Mouse (Mus musculus) small intestine, adult 2 months (tissue): Measurements from ENCODE around the gene Cfap45. TPM values are rescaled to one million over a fixed set of nuclear protein-coding genes. Genes with fewer than 3 reads are reported as not detected.

ENCODE experiments used
- H3K27ac ChIP-seq: fragments of 200-500 bp; 2 replicates; pipeline ENCODE4 v1.5.1; 2012; ENCODE audit warnings: low read depth, low read length, control low read depth, inconsistent platforms; ENCODE audit not compliant: insufficient read depth
- H3K27me3 ChIP-seq: fragments of 200-500 bp; 2 replicates; pipeline ENCODE4 v1.6.1; 2012; ENCODE audit warnings: mild to moderate bottlenecking, moderate library complexity, low read length, inconsistent platforms; ENCODE audit not compliant: control insufficient read depth, insufficient read depth
- H3K36me3 ChIP-seq: fragments of 200-500 bp; 2 replicates; pipeline ENCODE4 v1.6.1; 2012; ENCODE audit warnings: mild to moderate bottlenecking, low read length, control low read depth, inconsistent platforms; ENCODE audit not compliant: control insufficient read depth, insufficient read depth
- H3K4me1 ChIP-seq: fragments of 200-500 bp; 2 replicates; pipeline ENCODE4 v1.6.1; 2012; ENCODE audit warnings: low read length, inconsistent platforms, mixed read lengths; ENCODE audit not compliant: control insufficient read depth, insufficient read depth, insufficient read length
- H3K4me3 ChIP-seq: fragments of 200-500 bp; 2 replicates; pipeline ENCODE4 v1.5.1; 2012; ENCODE audit warnings: low read depth, mild to moderate bottlenecking, control low read depth, inconsistent platforms, low read length, moderate library complexity
- CTCF ChIP-seq: fragments of 200-500 bp; IDR thresholded peaks from 2 replicates; pipeline ENCODE4 v1.5.1; 2012; ENCODE audit warnings: low read depth, mild to moderate bottlenecking, control low read depth, inconsistent platforms, low read length, moderate library complexity, mixed read lengths; ENCODE audit not compliant: insufficient replicate concordance, insufficient read length; ENCODE audit errors: extremely low read depth
- POLR2A ChIP-seq: fragments of 200-500 bp; IDR thresholded peaks from 2 replicates; pipeline ENCODE4 v1.6.1; 2012; ENCODE audit warnings: low read depth, mild to moderate bottlenecking, control low read depth, inconsistent platforms, low read length, moderate library complexity
- WGBS: fragments of 180-500 bp; shearing (Covaris S2); methylation state at CpG from one replicate; pipeline ENCODE4 v1.1.7; 2018; 5-methylcytosine and 5-hydroxymethylcytosine counted together
- polyA plus RNA-seq: library from polyadenylated mRNA; depleted of rRNA; stranded (reverse); fragments of >200 nt; gene quantifications from 2 replicates; pipeline ENCODE4 v1.2.3, GENCODE M21; 2012

Cfap45 gene
- polyA plus RNA-seq, 1 experiment: 0.29 TPM

DNA sequence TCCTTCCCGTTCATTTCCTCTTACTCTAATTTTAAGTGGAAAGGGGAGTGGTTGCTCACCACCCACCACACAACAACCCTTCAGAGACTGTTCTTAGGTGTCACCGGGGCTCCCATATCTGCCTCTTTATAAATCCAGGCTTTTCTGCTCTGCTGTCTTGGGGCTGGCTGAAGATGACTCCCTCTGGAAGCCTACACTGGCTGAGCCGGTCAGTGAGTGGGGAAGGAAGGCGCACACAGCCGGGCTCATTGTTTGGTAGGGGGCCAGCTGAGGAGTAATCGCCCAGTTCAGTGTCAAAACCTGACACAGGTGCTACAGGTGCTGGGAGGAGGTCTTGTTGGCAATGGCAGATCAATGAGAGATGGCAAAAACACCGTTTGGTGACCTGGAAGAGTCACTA is 5.4 kb downstream of the Cfap45 start:
- Histone ChIP-seq H3K4me3 (no peak overlapping the region), H3K27me3 (no peaks in the 10 kb centered on the region), H3K36me3 (no peaks in the 10 kb centered on the region), H3K27ac (0 out of 2 replicates have a peak overlapping the region, but pooled peaks have one; percentile 50), H3K4me1 (peaks cover 13% of the 10 kb centered on the region; the same call in 1 of the 2 replicates)
- TF ChIP-seq CTCF (no peak), POLR2A (no peak)
- 63% methylated on average over 7 of the region's 7 CpGs for WGBS

DNA sequence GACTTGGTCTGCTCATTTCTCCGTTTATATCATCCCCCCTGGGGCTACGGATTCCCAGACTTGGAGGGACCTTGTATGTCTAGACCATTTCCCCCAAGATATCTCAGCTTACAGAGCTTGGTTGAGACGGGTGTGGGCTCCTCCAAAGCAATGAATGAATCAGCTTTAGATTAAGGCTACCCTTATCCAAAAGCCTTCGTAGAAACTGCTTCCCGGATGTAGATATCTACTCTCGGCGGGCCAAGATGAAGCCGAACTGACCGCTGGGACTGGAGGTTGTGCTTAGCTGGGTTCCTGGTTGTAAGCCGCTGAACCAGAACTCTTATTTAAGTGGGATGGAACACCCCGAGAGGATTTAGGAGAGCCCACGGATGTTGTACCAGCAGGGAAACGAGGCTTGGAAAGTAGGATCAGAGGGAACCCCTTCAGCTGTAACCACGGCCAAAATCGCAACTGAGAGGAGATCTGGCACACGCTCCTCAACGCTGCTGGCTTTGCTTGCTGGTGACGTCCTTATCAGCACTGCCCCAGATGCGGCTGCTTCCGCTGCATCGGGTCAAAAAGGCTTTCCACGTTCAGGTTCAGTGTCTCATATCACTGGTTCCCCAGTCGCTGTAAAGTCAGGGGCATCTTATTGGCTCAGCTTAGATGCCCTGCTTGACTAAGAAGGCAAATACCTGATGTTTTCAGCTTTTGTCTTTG is 5.9 kb downstream of the Cfap45 start:
- peaks cover 7% of the 10 kb centered on the region; the same call in 1 of the 2 replicates for H3K4me1 ChIP-seq
- no peaks in the 10 kb centered on the region for H3K27me3 ChIP-seq
- peak overlapping the region; percentile 50; the same call in 1 of the 2 replicates for H3K27ac ChIP-seq
- 31% methylated on average over 23 of the region's 23 CpGs for WGBS
- H3K4me3 ChIP-seq: peak overlapping the region; percentile 43
- no peak for TF ChIP-seq CTCF
- no peak for TF ChIP-seq POLR2A
- H3K36me3 ChIP-seq: no peaks in the 10 kb centered on the region

DNA sequence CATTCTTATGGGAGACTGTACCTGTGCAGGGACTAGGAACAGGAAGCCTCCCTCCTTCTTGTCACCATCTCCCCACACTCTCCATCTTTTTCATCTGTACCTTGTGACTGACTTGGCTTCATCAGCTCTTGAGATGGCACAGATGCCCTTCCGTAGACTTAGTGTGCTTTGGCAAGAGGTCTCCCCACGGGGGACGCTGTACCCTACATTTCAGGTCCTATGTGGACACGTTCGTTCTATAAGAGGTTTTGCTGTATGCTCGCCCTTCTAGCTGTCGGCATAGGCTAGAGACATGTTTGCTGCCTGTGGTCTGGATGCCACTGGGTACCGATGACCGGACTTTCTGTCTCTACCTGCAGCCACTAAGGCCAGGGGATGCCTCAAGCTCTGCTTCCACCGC is 6.8 kb downstream of the Cfap45 start:
- 96% methylated on average over 10 of the region's 10 CpGs for WGBS
- Histone ChIP-seq H3K27me3 (peaks cover 3% of the 10 kb centered on the region; the same call in 1 of the 2 replicates), H3K36me3 (no peaks in the 10 kb centered on the region), H3K27ac (no peak overlapping the region), H3K4me1 (peaks cover 8% of the 10 kb centered on the region; the same call in 1 of the 2 replicates), H3K4me3 (no peak overlapping the region)
- TF ChIP-seq POLR2A: no peak
- TF ChIP-seq CTCF: no peak

DNA sequence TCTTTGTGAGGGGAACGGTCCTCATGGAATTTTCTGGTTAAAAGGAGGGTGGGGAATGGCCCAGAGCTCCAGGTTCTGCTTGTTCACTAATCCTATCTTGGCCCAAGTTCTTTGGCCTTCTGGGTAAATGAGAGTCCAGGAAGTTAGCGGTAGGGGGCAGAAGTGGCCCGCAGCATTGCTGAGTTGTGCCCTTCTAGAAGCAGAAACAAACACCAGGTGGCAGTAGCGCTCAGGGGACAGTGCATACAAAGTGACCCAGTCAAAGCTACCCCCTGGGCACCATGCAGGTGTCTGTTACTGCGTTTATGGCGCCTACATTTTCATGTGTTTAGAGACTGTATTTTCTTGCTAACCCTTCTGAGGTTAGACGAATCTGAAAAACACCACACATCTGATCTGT is 8.1 kb downstream of the Cfap45 start:
- TF ChIP-seq CTCF: peak; percentile 100
- TF ChIP-seq POLR2A: no peak
- peaks cover 3% of the 10 kb centered on the region; the same call in 1 of the 2 replicates for H3K27me3 ChIP-seq
- H3K4me1 ChIP-seq: peaks cover 10% of the 10 kb centered on the region
- 3% methylated on average over 7 of the region's 7 CpGs for WGBS
- no peak overlapping the region for H3K27ac ChIP-seq
- H3K4me3 ChIP-seq: no peak overlapping the region
- no peaks in the 10 kb centered on the region for H3K36me3 ChIP-seq

DNA sequence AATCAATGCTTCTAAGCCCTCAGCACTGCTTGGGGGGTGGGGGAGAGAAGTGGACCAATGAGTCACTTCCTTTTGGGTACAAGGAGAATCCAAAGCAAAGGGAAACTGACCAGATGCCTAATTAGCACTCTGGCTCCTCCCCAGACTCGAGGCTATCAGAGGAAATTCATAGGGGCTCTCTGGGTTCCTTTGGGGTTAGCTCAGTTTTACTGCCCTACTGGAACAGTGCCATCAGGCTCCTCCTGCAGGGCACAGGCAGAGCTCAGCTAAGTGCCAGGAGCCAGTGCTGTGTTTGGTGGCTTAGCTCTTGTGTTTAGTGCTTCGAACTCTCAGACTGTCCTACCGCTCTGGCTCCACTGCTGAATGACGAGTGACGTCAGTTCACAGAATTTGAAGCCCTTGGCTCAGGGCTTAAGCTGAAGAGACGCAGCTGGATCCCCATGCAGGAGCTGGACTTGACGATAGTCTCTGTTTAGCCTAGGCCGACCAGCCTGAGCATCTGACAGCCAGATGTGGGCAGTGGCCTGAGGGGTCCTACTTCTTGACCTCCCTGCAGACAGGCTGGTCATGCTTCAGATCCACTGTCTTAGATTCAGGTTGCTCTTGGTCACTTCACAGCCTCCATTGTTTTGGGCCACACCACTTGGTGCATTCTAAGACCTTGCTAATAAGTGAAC is 10.1 kb downstream of the Cfap45 start:
- peaks cover 3% of the 10 kb centered on the region; the same call in 1 of the 2 replicates for H3K27me3 ChIP-seq
- TF ChIP-seq CTCF: no peak
- no peak for TF ChIP-seq POLR2A
- H3K4me1 ChIP-seq: peaks cover 8% of the 10 kb centered on the region
- H3K4me3 ChIP-seq: no peak overlapping the region
- WGBS: 44% methylated on average over 8 of the region's 8 CpGs
- no peaks in the 10 kb centered on the region for H3K36me3 ChIP-seq
- no peak overlapping the region for H3K27ac ChIP-seq

DNA sequence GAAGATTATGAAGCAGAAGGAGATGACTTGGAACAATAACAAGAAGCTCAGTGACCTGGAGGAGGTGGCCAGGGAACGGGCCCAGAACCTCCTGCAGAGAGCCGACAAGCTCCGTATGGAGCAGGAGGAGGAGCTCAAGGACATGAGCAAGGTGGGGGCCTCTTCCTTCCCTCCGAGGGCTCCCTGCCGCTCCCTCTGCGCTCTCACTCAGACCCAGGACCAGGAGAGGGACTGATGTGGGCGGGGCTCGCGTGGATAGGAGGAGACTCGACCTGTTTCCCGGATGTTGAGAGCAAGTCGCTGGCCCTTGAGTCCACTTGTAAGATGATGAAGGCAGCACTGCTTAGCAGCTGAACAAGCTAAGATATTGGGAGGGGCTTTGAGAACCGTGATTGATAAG is 11.9 kb downstream of the Cfap45 start:
- Histone ChIP-seq H3K36me3 (no peaks in the 10 kb centered on the region), H3K4me3 (peak overlapping the region; percentile 29), H3K4me1 (peaks cover 8% of the 10 kb centered on the region), H3K27me3 (peaks cover 3% of the 10 kb centered on the region; the same call in 1 of the 2 replicates), H3K27ac (no peak overlapping the region)
- WGBS: 9% methylated on average over 13 of the region's 13 CpGs
- TF ChIP-seq CTCF (no peak), POLR2A (no peak)

DNA sequence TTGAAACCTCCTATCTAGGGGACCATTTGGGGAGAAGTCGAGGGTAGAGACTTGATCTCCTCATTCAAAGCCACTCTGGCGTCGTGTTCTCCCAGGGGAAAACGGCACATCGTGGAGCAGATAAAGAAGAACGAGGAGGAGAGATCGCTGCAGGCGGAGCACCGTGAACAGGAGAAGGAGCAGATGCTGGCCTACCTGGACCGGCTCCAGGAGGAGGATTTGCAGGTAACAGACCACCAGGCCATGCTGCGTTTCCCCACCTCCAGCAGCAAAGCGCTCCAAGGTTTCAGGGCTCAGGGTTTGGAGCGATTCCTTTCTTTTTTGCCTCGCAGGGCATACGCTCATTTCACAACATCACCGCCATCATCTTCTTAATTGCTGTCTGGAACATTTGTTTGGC is 14.5 kb downstream of the Cfap45 start:
- TF ChIP-seq CTCF: no peak
- no peak for TF ChIP-seq POLR2A
- H3K4me3 ChIP-seq: no peak overlapping the region
- no peak overlapping the region for H3K27ac ChIP-seq
- no peaks in the 10 kb centered on the region for H3K36me3 ChIP-seq
- H3K4me1 ChIP-seq: peaks cover 8% of the 10 kb centered on the region
- H3K27me3 ChIP-seq: peaks cover 3% of the 10 kb centered on the region; the same call in 1 of the 2 replicates
- 85% methylated on average over 16 of the region's 16 CpGs for WGBS

DNA sequence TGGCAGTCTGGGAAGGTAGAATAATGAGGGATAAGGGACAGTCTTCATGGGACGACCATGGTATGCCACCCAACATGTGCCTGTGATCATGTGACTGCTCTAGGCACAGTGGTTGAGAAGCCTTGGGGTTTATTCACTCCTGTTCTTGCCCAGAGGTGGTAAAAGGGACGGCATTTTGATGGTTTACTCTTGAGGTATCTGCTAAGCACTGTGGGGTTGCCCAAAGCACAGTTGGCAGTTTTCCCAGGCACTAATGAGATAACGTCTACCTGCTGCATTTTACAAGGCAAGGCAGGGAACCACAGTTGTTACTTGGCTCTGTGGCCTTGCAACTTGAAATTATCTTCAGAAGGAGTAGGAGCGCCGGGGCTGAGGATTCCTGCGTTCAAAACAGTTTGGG is 19.2 kb downstream of the Cfap45 start:
- TF ChIP-seq POLR2A: no peak
- TF ChIP-seq CTCF: no peak
- Histone ChIP-seq H3K4me1 (no peaks in the 10 kb centered on the region), H3K4me3 (no peak overlapping the region), H3K27me3 (no peaks in the 10 kb centered on the region), H3K36me3 (no peaks in the 10 kb centered on the region), H3K27ac (no peak overlapping the region)
- WGBS: 23% methylated on average over 6 of the region's 6 CpGs
